Mouse (Mus musculus) heart, adult 2 months (tissue): ENCODE measurements at regions not wholly inside any gene's neighbourhood (a gene's known extent, or its start where the extent isn't known, plus 50 kb on each side); places are given as distances from the start of the nearest gene placed in this dataset.

Experiments used
- DNase-seq, 2 experiments: peaks; one replicate each; pipeline ENCODE4 v3.0.0; 2021
- H3K27ac ChIP-seq: fragments of 200-600 bp; 2 replicates; pipeline ENCODE4 v1.8.1; 2022
- H3K27me3 ChIP-seq: fragments of 200-500 bp; 2 replicates; pipeline ENCODE4 v1.6.1; 2012; ENCODE audit warnings: mild to moderate bottlenecking, low read length, inconsistent platforms, mixed read lengths; ENCODE audit not compliant: control insufficient read depth, insufficient read depth
- H3K36me3 ChIP-seq: fragments of 200-500 bp; 2 replicates; pipeline ENCODE4 v1.6.1; 2012; ENCODE audit warnings: low read length, inconsistent platforms; ENCODE audit not compliant: control insufficient read depth, insufficient read depth
- H3K4me1 ChIP-seq: fragments of 200-500 bp; 2 replicates; pipeline ENCODE4 v1.6.1; 2011; ENCODE audit warnings: low read length; ENCODE audit not compliant: control insufficient read depth, insufficient read depth
- H3K4me3 ChIP-seq: fragments of 200-600 bp; 2 replicates; pipeline ENCODE4 v1.8.1; 2022
- H3K79me2 ChIP-seq: fragments of 200-500 bp; replicated peaks from 2 replicates; pipeline ENCODE4 v1.6.1; 2012; ENCODE audit warnings: mild to moderate bottlenecking, inconsistent platforms, low read length, moderate library complexity, mixed read lengths; ENCODE audit not compliant: control insufficient read depth, insufficient read depth
- H3K9ac ChIP-seq: fragments of 200-500 bp; 2 replicates; pipeline ENCODE4 v1.6.1; 2012; ENCODE audit warnings: low read depth, mild to moderate bottlenecking, control low read depth, inconsistent platforms, low read length, mixed read lengths
- CTCF ChIP-seq: fragments of 200-600 bp; IDR thresholded peaks from 2 replicates; pipeline ENCODE4 v1.8.1; 2022; ENCODE audit warnings: antibody characterized with exemption, mild to moderate bottlenecking, moderate library complexity
- EP300 ChIP-seq: fragments of 200-500 bp; IDR thresholded peaks from 2 replicates; pipeline ENCODE4 v1.6.1; 2011; ENCODE audit warnings: low read depth, low read length, control low read depth; ENCODE audit not compliant: insufficient read depth
- POLR2A ChIP-seq: fragments of 200-500 bp; IDR thresholded peaks from 2 replicates; pipeline ENCODE4 v1.6.1; 2011; ENCODE audit warnings: mild to moderate bottlenecking, low read depth, low read length, control low read depth; ENCODE audit not compliant: insufficient read depth
- WGBS: fragments of 180-500 bp; shearing (Covaris S2); methylation state at CpG from one replicate; pipeline ENCODE4 v1.1.7; 2018; 5-methylcytosine and 5-hydroxymethylcytosine counted together
- intact Hi-C: fragments of 180-260 bp; cut with DNase I; formaldehyde crosslinking; loops from one replicate; pipeline ENCODE4 v1.15.1; 2025

GRCm38 (mm10) chr12:117345088-117345977 lies 170.9 kb upstream of the Rapgef5 start:
- 40% methylated on average over 20 of the region's 20 CpGs for WGBS
- intact Hi-C loops, result no loop called here

GRCm38 (mm10) chr12:117346091-117346490 lies 170.2 kb upstream of the Rapgef5 start:
- H3K4me1 ChIP-seq, result no peaks in the 10 kb centered on the region
- H3K9ac ChIP-seq, result no peak overlapping the region
- H3K4me3 ChIP-seq, result no peak overlapping the region
- H3K27ac ChIP-seq, result no peak overlapping the region
- intact Hi-C loops, result no loop called here
- no peak for TF ChIP-seq POLR2A
- no peaks in the 10 kb centered on the region for H3K36me3 ChIP-seq
- no peak for DNase-seq
- H3K27me3 ChIP-seq, result no peaks in the 10 kb centered on the region
- no peaks in the 10 kb centered on the region for H3K79me2 ChIP-seq
- 81% methylated on average over 2 of the region's 2 CpGs for WGBS

More at GRCm38 (mm10) chr12:117345088-117345977, 170.9 kb upstream of the Rapgef5 start:
- TF ChIP-seq EP300, result no peak
- TF ChIP-seq CTCF, result no peak
- no peak for TF ChIP-seq POLR2A
- H3K4me1 ChIP-seq, result no peaks in the 10 kb centered on the region
- H3K9ac ChIP-seq, result no peak overlapping the region
- no peak for DNase-seq
- H3K36me3 ChIP-seq, result no peaks in the 10 kb centered on the region
- H3K79me2 ChIP-seq, result no peaks in the 10 kb centered on the region
- no peaks in the 10 kb centered on the region for H3K27me3 ChIP-seq
- no peak overlapping the region for H3K27ac ChIP-seq
- no peak overlapping the region for H3K4me3 ChIP-seq

GRCm38 (mm10) chr12:117347135-117347534 lies 169.1 kb upstream of the Rapgef5 start:
- intact Hi-C loops, result no loop called here
- no peak for TF ChIP-seq EP300
- no peak for TF ChIP-seq CTCF
- no peak for TF ChIP-seq POLR2A
- DNase-seq, result no peak
- Histone ChIP-seq H3K27me3 (no peaks in the 10 kb centered on the region), H3K9ac (no peak overlapping the region), H3K4me1 (no peaks in the 10 kb centered on the region), H3K36me3 (no peaks in the 10 kb centered on the region), H3K79me2 (no peaks in the 10 kb centered on the region), H3K4me3 (no peak overlapping the region), H3K27ac (no peak overlapping the region)
- WGBS, result 67% methylated on average over 3 of the region's 3 CpGs

- TF ChIP-seq CTCF (no peak), POLR2A (no peak), EP300 (no peak)
- intact Hi-C loops, result no loop called here
- H3K36me3 ChIP-seq, result no peaks in the 10 kb centered on the region
- no peaks in the 10 kb centered on the region for H3K79me2 ChIP-seq
- H3K27ac ChIP-seq, result no peak overlapping the region
- no peak overlapping the region for H3K9ac ChIP-seq
- no peak for DNase-seq
- 80% methylated on average over 3 of the region's 3 CpGs for WGBS
- no peaks in the 10 kb centered on the region for H3K4me1 ChIP-seq
- no peaks in the 10 kb centered on the region for H3K27me3 ChIP-seq
- no peak overlapping the region for H3K4me3 ChIP-seq
Observed at GRCm38 (mm10) chr12:117348516-117348915, 167.8 kb upstream of the Rapgef5 start.

- WGBS, result 44% methylated on average over 5 of the region's 5 CpGs
- intact Hi-C loops, result loop anchor here (5.0 kb wide), 2 partner anchors 315 to 705 kb away; no protein-coding TSS in a partner anchor
- no peaks in the 10 kb centered on the region for H3K4me1 ChIP-seq
- no peaks in the 10 kb centered on the region for H3K36me3 ChIP-seq
- H3K79me2 ChIP-seq, result no peaks in the 10 kb centered on the region
- H3K4me3 ChIP-seq, result no peak overlapping the region
- H3K27ac ChIP-seq, result no peak overlapping the region
- no peak overlapping the region for H3K9ac ChIP-seq
- no peaks in the 10 kb centered on the region for H3K27me3 ChIP-seq
- TF ChIP-seq EP300 (no peak), CTCF (no peak), POLR2A (no peak)
- no peak for DNase-seq
Observed at GRCm38 (mm10) chr12:117351900-117352299, 164.4 kb upstream of the Rapgef5 start.

GRCm38 (mm10) chr12:117352511-117352910 lies 163.8 kb upstream of the Rapgef5 start:
- no peaks in the 10 kb centered on the region for H3K4me1 ChIP-seq
- H3K4me3 ChIP-seq, result no peak overlapping the region
- TF ChIP-seq EP300 (no peak), CTCF (no peak), POLR2A (no peak)
- no peaks in the 10 kb centered on the region for H3K36me3 ChIP-seq
- intact Hi-C loops, result loop anchor here (5.0 kb wide), 2 partner anchors 315 to 705 kb away; no protein-coding TSS in a partner anchor
- no peaks in the 10 kb centered on the region for H3K79me2 ChIP-seq
- 69% methylated on average over 3 of the region's 3 CpGs for WGBS
- no peak for DNase-seq
- no peak overlapping the region for H3K27ac ChIP-seq
- H3K9ac ChIP-seq, result no peak overlapping the region
- H3K27me3 ChIP-seq, result no peaks in the 10 kb centered on the region
